Mouse (Mus musculus) cortical plate, adult 2 months (tissue): ENCODE measurements around the gene Kirrel3.

Source experiments
- CTCF ChIP-seq: fragments of 200-500 bp; IDR thresholded peaks from 2 replicates; pipeline ENCODE4 v1.5.1; 2011; ENCODE audit warnings: mild to moderate bottlenecking, control low read depth, low read length; ENCODE audit not compliant: insufficient read depth; ENCODE audit errors: extremely low read depth
- POLR2A ChIP-seq: fragments of 200-500 bp; IDR thresholded peaks from 2 replicates; pipeline ENCODE4 v1.6.1; 2011; ENCODE audit warnings: mild to moderate bottlenecking, low read length, control low read depth; ENCODE audit not compliant: insufficient read depth; ENCODE audit errors: extremely low read depth

GRCm38 (mm10) chr9:34607976-34608375 lies 122.3 kb downstream of the Kirrel3 start:
- no peak for TF ChIP-seq CTCF
- TF ChIP-seq POLR2A = no peak
